Mouse (Mus musculus): ENCODE measurements around the gene Zfp459. TPM values are rescaled to one million over a fixed set of nuclear protein-coding genes. Genes with fewer than 3 reads are reported as not detected.
A peak's percentile ranks its signal among the peaks of the same experiment; 100 is the strongest.
"Not testable (repeated sequence)": the region's sequence is repeated elsewhere in the genome, so short reads cannot be mapped to it uniquely, and the experiment has no call there.

The Zfp459 gene
- polyA plus RNA-seq, 1 experiment from 2014 or later: 1.8 TPM

DNA sequence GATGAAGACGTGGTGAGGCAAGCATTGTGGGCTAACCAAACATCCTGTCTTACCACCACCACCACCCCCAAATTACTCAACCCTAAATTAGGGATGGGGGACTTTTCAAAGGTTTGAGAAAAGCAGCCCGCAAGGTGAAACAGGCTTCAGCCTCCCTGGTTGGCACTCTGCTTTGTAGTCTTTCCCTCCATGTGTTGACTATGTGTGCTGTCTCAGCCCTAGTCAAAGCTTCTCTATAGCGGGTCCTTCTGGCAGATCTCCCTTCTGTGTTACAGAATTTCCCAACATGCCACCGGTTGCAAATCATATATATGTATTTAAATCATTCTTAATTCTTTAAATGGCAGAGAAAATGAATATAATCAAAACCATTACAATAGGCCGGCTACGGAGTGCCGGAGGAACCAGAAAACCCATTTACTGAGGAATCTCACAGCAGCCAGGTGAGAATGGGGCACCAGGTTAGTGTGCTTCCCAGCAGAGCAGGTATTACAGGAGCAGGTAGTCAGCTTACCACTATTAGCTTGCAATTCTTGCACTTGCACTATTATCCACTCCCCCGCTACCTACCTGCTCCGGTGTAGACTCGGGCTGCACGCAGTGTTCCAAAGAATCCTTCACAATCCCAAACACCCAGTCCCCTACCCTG lies 536 bp downstream of the Zfp459 start:
- Histone ChIP-seq H3K27ac (ENCODE audit: low read depth, low read length) (no peak overlapping the region), H3K4me1 (ENCODE audit: control insufficient read depth, insufficient read depth, low read depth, low read length) (peaks cover 9% of the 10 kb centered on the region), H3K4me2 (ENCODE audit: low read length) (peak overlapping the region; percentile 90), H3K27me3 (replicated peaks; ENCODE audit: control insufficient read depth, insufficient read depth, low read length) (no peaks in the 10 kb centered on the region; the same call in 1 of the 2 replicates), H3K9me3 (ENCODE audit: control insufficient read depth, low read length) (no peaks in the 10 kb centered on the region), H3K36me3 (ENCODE audit: control insufficient read depth, insufficient read depth, low read length) (no peaks in the 10 kb centered on the region), H3K9ac (ENCODE audit: low read depth, low read length) (peak overlapping the region; percentile 70), H3K4me3 (ENCODE audit: low read length) (peak overlapping the region; percentile 76)
- peak; percentile 85 for ATAC-seq
- WGBS: 32% methylated on average over 11 of the region's 11 CpGs

DNA sequence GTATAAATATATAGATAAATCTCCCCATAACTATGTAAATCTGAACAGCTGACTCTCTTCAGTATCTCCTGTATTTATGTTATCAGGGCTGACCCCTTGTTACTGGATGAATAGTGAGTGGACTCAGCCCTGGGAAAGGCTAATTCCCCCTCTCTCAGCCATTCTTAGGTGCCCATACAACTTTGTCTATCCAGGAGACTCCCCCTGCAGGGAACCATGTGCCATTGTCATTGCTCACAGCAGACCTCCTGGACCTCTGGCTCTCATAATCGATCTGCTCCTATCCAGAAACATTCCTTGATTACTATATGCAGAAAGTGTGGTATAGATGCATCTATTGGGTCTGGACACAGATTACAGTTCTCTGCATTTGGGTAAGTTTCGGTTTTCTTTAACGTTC lies 4.4 kb downstream of the Zfp459 start:
- H3K9me3 ChIP-seq (ENCODE audit: control insufficient read depth, low read length): no peaks in the 10 kb centered on the region
- no peak overlapping the region for H3K27ac ChIP-seq (ENCODE audit: low read depth, low read length)
- H3K4me2 ChIP-seq (ENCODE audit: low read length): no peak overlapping the region
- no peak overlapping the region for H3K9ac ChIP-seq (ENCODE audit: low read depth, low read length)
- no peaks in the 10 kb centered on the region for H3K36me3 ChIP-seq (ENCODE audit: control insufficient read depth, insufficient read depth, low read length)
- peaks cover 8% of the 10 kb centered on the region for H3K4me1 ChIP-seq (ENCODE audit: control insufficient read depth, insufficient read depth, low read depth, low read length)
- no peak for ATAC-seq
- H3K27me3 ChIP-seq (replicated peaks; ENCODE audit: control insufficient read depth, insufficient read depth, low read length): no peaks in the 10 kb centered on the region
- no peak overlapping the region for H3K4me3 ChIP-seq (ENCODE audit: low read length)
- 88% methylated on average over 3 of the region's 3 CpGs for WGBS

- H3K36me3 ChIP-seq (ENCODE audit: control insufficient read depth, insufficient read depth, low read length): no peaks in the 10 kb centered on the region
- no peaks in the 10 kb centered on the region for H3K9me3 ChIP-seq (ENCODE audit: control insufficient read depth, low read length)
- no peak overlapping the region for H3K4me2 ChIP-seq (ENCODE audit: low read length)
- WGBS: 94% methylated on average over 6 of the region's 6 CpGs
- no peak overlapping the region for H3K4me3 ChIP-seq (ENCODE audit: low read length)
- no peaks in the 10 kb centered on the region for H3K27me3 ChIP-seq (replicated peaks; ENCODE audit: control insufficient read depth, insufficient read depth, low read length)
- ATAC-seq: no peak
- peaks cover 3% of the 10 kb centered on the region for H3K4me1 ChIP-seq (ENCODE audit: control insufficient read depth, insufficient read depth, low read depth, low read length)
- no peak overlapping the region for H3K9ac ChIP-seq (ENCODE audit: low read depth, low read length)
- no peak overlapping the region for H3K27ac ChIP-seq (ENCODE audit: low read depth, low read length)
Observed at GRCm38 (mm10) chr13:67415759-67416158, 5.5 kb downstream of the Zfp459 start.

DNA sequence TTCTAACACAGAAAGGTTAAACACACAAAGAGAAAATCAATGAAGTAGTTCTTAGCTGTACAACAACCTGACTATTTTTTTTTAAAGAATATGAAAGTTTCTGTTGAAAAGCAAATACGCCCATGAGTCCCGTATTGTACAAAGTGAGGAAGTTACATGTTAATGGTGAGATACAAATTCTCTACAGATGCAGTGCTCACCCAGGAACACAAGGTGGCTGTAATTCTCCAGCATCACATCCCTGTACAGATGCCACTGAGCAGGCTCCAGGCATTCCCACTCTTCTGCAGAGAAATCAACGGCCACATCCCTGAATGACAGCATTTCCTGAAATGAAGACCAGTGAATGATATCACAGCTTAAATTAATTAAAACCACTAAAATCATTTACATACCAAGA lies 7.6 kb downstream of the Zfp459 start:
- ATAC-seq; H3K27me3 ChIP-seq (replicated peaks; ENCODE audit: control insufficient read depth, insufficient read depth, low read length); H3K4me1 ChIP-seq (ENCODE audit: control insufficient read depth, insufficient read depth, low read depth, low read length); H3K27ac ChIP-seq (ENCODE audit: low read depth, low read length); H3K9me3 ChIP-seq (ENCODE audit: control insufficient read depth, low read length); H3K9ac ChIP-seq (ENCODE audit: low read depth, low read length); H3K36me3 ChIP-seq (ENCODE audit: control insufficient read depth, insufficient read depth, low read length); H3K4me3 ChIP-seq (ENCODE audit: low read length); H3K4me2 ChIP-seq (ENCODE audit: low read length): not testable (repeated sequence)
- 71% methylated on average over 3 of the region's 3 CpGs for WGBS

DNA sequence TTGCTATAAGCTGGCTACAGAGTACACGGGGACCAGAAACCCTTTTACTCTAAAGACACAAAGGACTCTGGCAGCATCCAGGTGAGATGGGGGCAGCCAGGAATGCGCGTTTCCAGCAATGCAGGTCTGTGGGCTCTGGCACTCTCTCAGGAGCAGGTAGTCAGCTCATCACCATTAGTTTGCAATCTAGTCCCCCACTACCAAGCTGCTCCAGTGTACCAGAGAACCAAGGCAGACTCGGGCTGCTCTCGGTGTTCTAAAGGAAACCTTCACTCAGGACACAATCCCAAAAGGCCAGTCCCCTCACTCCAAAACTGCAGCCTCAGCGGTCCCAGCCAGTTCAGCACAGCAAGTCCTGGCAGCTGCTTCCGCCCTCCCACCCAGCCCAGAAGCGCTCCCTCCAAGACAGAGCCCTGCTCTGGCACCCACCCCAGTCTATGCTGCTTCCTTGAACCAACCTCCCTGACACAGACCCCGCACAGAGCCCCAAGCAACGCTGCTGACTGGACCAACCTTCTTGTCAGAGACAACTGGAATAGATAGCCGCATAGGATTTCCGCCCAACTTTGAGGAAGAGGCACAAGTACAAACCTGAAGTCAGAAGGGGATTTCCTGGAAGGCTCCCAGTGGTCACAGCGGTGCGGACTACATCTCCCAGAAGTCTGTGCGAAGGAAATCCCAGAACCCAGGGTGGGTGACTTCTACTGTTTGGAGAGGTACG lies 21.9 kb downstream of the Zfp459 start, which contains the start of gene Zfp429:
Zfp429 (minus strand) TSS at position 637 of the 721 bp plus-strand sequence.
- peak; percentile 99 for ATAC-seq
- WGBS: 5% methylated on average over 14 of the region's 16 CpGs

DNA sequence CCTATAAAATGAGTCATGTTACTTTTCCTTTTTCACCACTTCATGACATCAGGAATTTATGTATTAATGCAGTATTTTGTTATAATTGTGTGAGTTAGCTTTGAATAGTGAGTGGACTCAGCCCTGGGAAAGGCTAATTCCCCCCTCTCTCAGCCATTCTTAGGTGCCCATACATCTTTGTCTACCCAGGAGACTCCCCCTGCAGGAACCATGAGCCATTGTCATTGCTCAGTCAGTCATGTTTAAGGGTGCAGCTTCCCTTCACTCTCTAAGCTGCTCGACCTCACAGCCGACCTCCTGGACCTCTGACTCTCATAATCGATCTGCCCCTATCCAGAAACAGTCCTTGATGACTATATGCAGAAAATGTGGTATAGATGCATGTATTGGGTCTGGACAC lies 45.0 kb downstream of the Zfp459 start:
- H3K9ac ChIP-seq (ENCODE audit: low read depth, low read length); H3K4me3 ChIP-seq (ENCODE audit: low read length); H3K9me3 ChIP-seq (ENCODE audit: control insufficient read depth, low read length); H3K27ac ChIP-seq (ENCODE audit: low read depth, low read length); ATAC-seq; H3K4me1 ChIP-seq (ENCODE audit: control insufficient read depth, insufficient read depth, low read depth, low read length); H3K36me3 ChIP-seq (ENCODE audit: control insufficient read depth, insufficient read depth, low read length); H3K27me3 ChIP-seq (replicated peaks; ENCODE audit: control insufficient read depth, insufficient read depth, low read length); H3K4me2 ChIP-seq (ENCODE audit: low read length): not testable (repeated sequence)
- WGBS: 59% methylated on average over 3 of the region's 3 CpGs

More for the DNA sequence above, 21.9 kb downstream of the Zfp459 start, which contains the start of gene Zfp429:
- H3K27me3 ChIP-seq (replicated peaks; ENCODE audit: control insufficient read depth, insufficient read depth, low read length); H3K36me3 ChIP-seq (ENCODE audit: control insufficient read depth, insufficient read depth, low read length); H3K9me3 ChIP-seq (ENCODE audit: control insufficient read depth, low read length); H3K4me1 ChIP-seq (ENCODE audit: control insufficient read depth, insufficient read depth, low read depth, low read length): not testable (repeated sequence)
- Histone ChIP-seq H3K9ac (ENCODE audit: low read depth, low read length) (peak within 1 kb of the TSS; percentile 73), H3K4me3 (ENCODE audit: low read length) (peak within 1 kb of the TSS; percentile 73), H3K27ac (ENCODE audit: low read depth, low read length) (peak within 1 kb of the TSS; percentile 48; the same call in 1 of the 2 replicates), H3K4me2 (ENCODE audit: low read length) (peak within 1 kb of the TSS; percentile 77)

- H3K4me2 ChIP-seq (ENCODE audit: low read length): peak within 1 kb of the TSS; percentile 68
- H3K9ac ChIP-seq (ENCODE audit: low read depth, low read length): peak within 1 kb of the TSS; percentile 61
- not testable (repeated sequence) for H3K27ac ChIP-seq (ENCODE audit: low read depth, low read length); H3K9me3 ChIP-seq (ENCODE audit: control insufficient read depth, low read length); H3K4me1 ChIP-seq (ENCODE audit: control insufficient read depth, insufficient read depth, low read depth, low read length); H3K27me3 ChIP-seq (replicated peaks; ENCODE audit: control insufficient read depth, insufficient read depth, low read length); H3K36me3 ChIP-seq (ENCODE audit: control insufficient read depth, insufficient read depth, low read length)
- WGBS: 17% methylated on average over 13 of the region's 15 CpGs
- H3K4me3 ChIP-seq (ENCODE audit: low read length): peak within 1 kb of the TSS; percentile 46
- peak; percentile 98 for ATAC-seq
Observed at GRCm38 (mm10) chr13:67375050-67375911, 45.9 kb downstream of the Zfp459 start, which contains the start of the genes Gm28041 and Zfp456. Gm28041 (minus strand) TSS chr13:67375733. Zfp456 (minus strand) TSS chr13:67375810.

DNA sequence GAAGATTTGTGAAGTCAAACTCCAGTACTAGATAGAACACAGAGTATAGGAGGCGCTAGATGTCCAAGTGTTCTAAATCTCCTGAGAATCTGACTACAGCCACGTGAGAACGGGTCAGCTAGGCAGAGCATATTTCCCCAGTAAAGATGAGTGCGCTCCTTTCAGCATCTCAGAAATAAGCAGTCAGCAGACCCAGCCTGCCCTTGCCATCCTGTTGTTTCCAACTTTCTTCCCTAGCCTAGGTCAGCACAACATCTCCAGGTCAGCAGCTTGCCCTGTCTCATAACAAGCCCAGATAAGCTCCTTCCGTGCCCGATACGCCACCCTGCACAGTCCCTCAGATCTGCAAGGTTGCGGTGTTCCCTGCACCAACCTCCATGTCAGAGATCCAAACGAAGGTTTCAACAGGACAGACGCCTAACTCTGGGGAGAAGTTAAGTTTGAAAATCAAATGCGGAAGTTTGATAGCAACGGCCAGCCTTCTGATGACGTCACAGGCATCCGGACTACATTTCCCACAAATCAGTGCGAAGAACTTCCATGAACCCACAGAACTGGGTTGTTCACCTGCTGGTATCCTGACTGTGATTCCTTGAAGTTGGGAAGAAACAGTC lies 61.0 kb downstream of the Zfp459 start, which contains the start of the genes Gm28044 and Zfp953:
Gm28044 (minus strand) TSS at position 406 of the 614 bp plus-strand sequence.
Zfp953 (minus strand) TSS at position 475 of the 614 bp plus-strand sequence.
- ATAC-seq: peak; percentile 97
- Histone ChIP-seq H3K36me3 (ENCODE audit: control insufficient read depth, insufficient read depth, low read length) (no peaks in the 10 kb centered on the region), H3K9me3 (ENCODE audit: control insufficient read depth, low read length) (no peaks in the 10 kb centered on the region), H3K27ac (ENCODE audit: low read depth, low read length) (peak within 1 kb of the TSS; percentile 5; the same call in 1 of the 2 replicates), H3K4me2 (ENCODE audit: low read length) (peak within 1 kb of the TSS; percentile 91), H3K4me1 (ENCODE audit: control insufficient read depth, insufficient read depth, low read depth, low read length) (peaks cover 10% of the 10 kb centered on the region), H3K4me3 (ENCODE audit: low read length) (peak within 1 kb of the TSS; percentile 57), H3K27me3 (replicated peaks; ENCODE audit: control insufficient read depth, insufficient read depth, low read length) (no peaks in the 10 kb centered on the region), H3K9ac (ENCODE audit: low read depth, low read length) (peak within 1 kb of the TSS; percentile 61)
- under 1% methylated on average over 15 of the region's 15 CpGs for WGBS

All from hindbrain, embryonic 16.5 days (tissue).